Mouse (Mus musculus): Measurements from ENCODE around the gene Aaas. TPM values are rescaled to one million over a fixed set of nuclear protein-coding genes. Genes with fewer than 3 reads are reported as not detected.
"Not testable (repeated sequence)": the region's sequence is repeated elsewhere in the genome, so short reads cannot be mapped to it uniquely, and the experiment has no call there.

The Aaas gene
- polyA plus RNA-seq, 1 experiment: 43.5 TPM

GRCm38 (mm10) chr15:102350942-102351291 lies 346 bp upstream of the Aaas start:
- Histone ChIP-seq H3K27me3 (ENCODE audit: control insufficient read depth, insufficient read depth, low read length) (peaks cover 3% of the 10 kb centered on the region; the same call in 1 of the 2 replicates), H3K4me1 (ENCODE audit: control insufficient read depth, insufficient read depth, low read length) (peaks cover 16% of the 10 kb centered on the region), H3K4me3 (ENCODE audit: control insufficient read depth, low read depth, low read length) (peak overlapping the region; percentile 99), H3K36me3 (ENCODE audit: control insufficient read depth, insufficient read depth, low read length) (no peaks in the 10 kb centered on the region; the same call in 1 of the 2 replicates), H3K27ac (ENCODE audit: control insufficient read depth, insufficient read depth, low read depth, low read length) (peak overlapping the region; percentile 87)
- no peak for TF ChIP-seq CTCF (IDR thresholded peaks at IDR 0.05; ENCODE audit: control insufficient read depth, insufficient read depth, insufficient replicate concordance, low read depth, low read length)
- TF ChIP-seq POLR2A (IDR thresholded peaks at IDR 0.05; ENCODE audit: control insufficient read depth, low read depth, low read length): no peak

GRCm38 (mm10) chr15:102346444-102346843 lies 4.1 kb downstream of the Aaas start:
- peaks cover 6% of the 10 kb centered on the region for H3K4me1 ChIP-seq (ENCODE audit: control insufficient read depth, insufficient read depth, low read length)
- no peaks in the 10 kb centered on the region; the same call in 1 of the 2 replicates for H3K36me3 ChIP-seq (ENCODE audit: control insufficient read depth, insufficient read depth, low read length)
- H3K4me3 ChIP-seq (ENCODE audit: control insufficient read depth, low read depth, low read length): no peak overlapping the region
- H3K27ac ChIP-seq (ENCODE audit: control insufficient read depth, insufficient read depth, low read depth, low read length): no peak overlapping the region
- TF ChIP-seq CTCF (IDR thresholded peaks at IDR 0.05; ENCODE audit: control insufficient read depth, insufficient read depth, insufficient replicate concordance, low read depth, low read length): no peak
- H3K27me3 ChIP-seq (ENCODE audit: control insufficient read depth, insufficient read depth, low read length): no peaks in the 10 kb centered on the region

DNA sequence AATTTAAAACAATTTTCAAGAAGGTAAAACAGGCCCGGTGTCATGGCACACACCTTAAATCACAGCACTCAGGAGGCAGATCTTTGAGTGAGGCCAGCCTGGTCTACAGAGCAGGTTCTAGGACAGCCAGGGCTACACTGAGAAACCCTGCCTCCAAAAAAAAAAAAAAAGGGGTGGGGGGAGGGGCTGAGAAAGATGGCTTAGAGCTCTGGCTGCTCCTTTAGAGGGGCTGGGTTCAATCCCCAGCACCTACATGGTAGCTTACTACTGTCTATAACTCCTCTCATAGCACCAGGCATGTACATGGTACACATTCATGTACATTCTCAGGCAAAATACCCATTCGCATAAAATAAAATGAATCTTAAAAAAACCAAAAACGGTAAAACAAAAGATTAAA lies 6.1 kb downstream of the Aaas start:
- Histone ChIP-seq H3K36me3 (ENCODE audit: control insufficient read depth, insufficient read depth, low read length) (peaks cover 1% of the 10 kb centered on the region), H3K4me3 (ENCODE audit: control insufficient read depth, low read depth, low read length) (no peak overlapping the region), H3K27me3 (ENCODE audit: control insufficient read depth, insufficient read depth, low read length) (no peaks in the 10 kb centered on the region), H3K27ac (ENCODE audit: control insufficient read depth, insufficient read depth, low read depth, low read length) (no peak overlapping the region), H3K4me1 (ENCODE audit: control insufficient read depth, insufficient read depth, low read length) (no peaks in the 10 kb centered on the region)
- TF ChIP-seq POLR2A (IDR thresholded peaks at IDR 0.05; ENCODE audit: control insufficient read depth, low read depth, low read length) (no peak), CTCF (IDR thresholded peaks at IDR 0.05; ENCODE audit: control insufficient read depth, insufficient read depth, insufficient replicate concordance, low read depth, low read length) (no peak)

DNA sequence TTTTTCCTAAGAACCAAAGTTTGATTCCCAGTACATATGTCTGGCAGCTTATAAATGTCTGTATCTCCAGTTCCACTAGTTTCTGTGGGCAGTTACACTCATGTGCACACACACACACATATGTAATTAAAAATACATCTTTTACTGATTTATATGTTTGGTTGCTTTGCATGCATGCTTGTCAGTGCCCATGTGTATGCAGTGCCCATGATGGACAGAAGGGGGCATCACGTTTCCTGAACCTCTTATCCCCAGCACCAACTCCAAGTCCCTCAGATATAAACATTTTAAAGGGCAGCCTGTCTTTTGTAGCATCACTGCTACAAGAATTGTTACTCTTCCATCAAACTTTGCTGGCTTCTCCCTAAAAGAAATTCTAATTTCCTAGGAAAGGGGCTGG lies 9.0 kb downstream of the Aaas start:
- Histone ChIP-seq H3K36me3 (ENCODE audit: control insufficient read depth, insufficient read depth, low read length) (peaks cover 2% of the 10 kb centered on the region), H3K27me3 (ENCODE audit: control insufficient read depth, insufficient read depth, low read length) (no peaks in the 10 kb centered on the region), H3K4me1 (ENCODE audit: control insufficient read depth, insufficient read depth, low read length) (no peaks in the 10 kb centered on the region), H3K27ac (ENCODE audit: control insufficient read depth, insufficient read depth, low read depth, low read length) (no peak overlapping the region), H3K4me3 (ENCODE audit: control insufficient read depth, low read depth, low read length) (no peak overlapping the region)
- peak; percentile 24; the same call in 1 of the 2 replicates for TF ChIP-seq CTCF (IDR thresholded peaks at IDR 0.05; ENCODE audit: control insufficient read depth, insufficient read depth, insufficient replicate concordance, low read depth, low read length)
- TF ChIP-seq POLR2A (IDR thresholded peaks at IDR 0.05; ENCODE audit: control insufficient read depth, low read depth, low read length): no peak

DNA sequence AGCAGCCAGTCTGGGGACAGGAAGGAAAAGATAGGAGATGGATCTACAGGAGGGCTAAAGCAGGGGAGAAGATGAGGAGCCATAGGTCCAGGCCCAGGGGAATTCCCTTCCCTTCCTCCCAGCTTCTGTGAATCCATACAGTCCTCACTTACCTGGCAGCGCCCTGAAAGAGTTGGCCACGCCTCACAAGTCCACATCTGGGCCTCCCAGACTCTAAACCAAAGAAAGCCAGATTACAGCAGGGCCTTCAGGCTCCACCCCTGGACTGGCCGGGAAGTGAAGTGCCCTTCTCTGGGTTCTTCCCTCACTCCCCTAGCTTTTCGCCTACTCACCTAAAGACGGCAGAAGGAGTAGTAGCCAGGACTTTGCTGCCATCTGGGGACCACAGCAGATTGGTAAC lies 11.0 kb downstream of the Aaas start:
- Histone ChIP-seq H3K27ac (ENCODE audit: control insufficient read depth, insufficient read depth, low read depth, low read length) (no peak overlapping the region), H3K4me1 (ENCODE audit: control insufficient read depth, insufficient read depth, low read length) (no peaks in the 10 kb centered on the region), H3K4me3 (ENCODE audit: control insufficient read depth, low read depth, low read length) (no peak overlapping the region), H3K27me3 (ENCODE audit: control insufficient read depth, insufficient read depth, low read length) (no peaks in the 10 kb centered on the region), H3K36me3 (ENCODE audit: control insufficient read depth, insufficient read depth, low read length) (peaks cover 2% of the 10 kb centered on the region)
- no peak for TF ChIP-seq POLR2A (IDR thresholded peaks at IDR 0.05; ENCODE audit: control insufficient read depth, low read depth, low read length)
- no peak for TF ChIP-seq CTCF (IDR thresholded peaks at IDR 0.05; ENCODE audit: control insufficient read depth, insufficient read depth, insufficient replicate concordance, low read depth, low read length)

- H3K27me3 ChIP-seq (ENCODE audit: control insufficient read depth, insufficient read depth, low read length): no peaks in the 10 kb centered on the region
- H3K4me1 ChIP-seq (ENCODE audit: control insufficient read depth, insufficient read depth, low read length): peaks cover 8% of the 10 kb centered on the region
- H3K27ac ChIP-seq (ENCODE audit: control insufficient read depth, insufficient read depth, low read depth, low read length): no peak overlapping the region
- TF ChIP-seq POLR2A (IDR thresholded peaks at IDR 0.05; ENCODE audit: control insufficient read depth, low read depth, low read length) (no peak), CTCF (IDR thresholded peaks at IDR 0.05; ENCODE audit: control insufficient read depth, insufficient read depth, insufficient replicate concordance, low read depth, low read length) (no peak)
- peaks cover 2% of the 10 kb centered on the region for H3K36me3 ChIP-seq (ENCODE audit: control insufficient read depth, insufficient read depth, low read length)
- no peak overlapping the region for H3K4me3 ChIP-seq (ENCODE audit: control insufficient read depth, low read depth, low read length)
Observed at GRCm38 (mm10) chr15:102336946-102337345, 13.6 kb downstream of the Aaas start.

- H3K27ac ChIP-seq (ENCODE audit: control insufficient read depth, insufficient read depth, low read depth, low read length); H3K36me3 ChIP-seq (ENCODE audit: control insufficient read depth, insufficient read depth, low read length); H3K27me3 ChIP-seq (ENCODE audit: control insufficient read depth, insufficient read depth, low read length); H3K4me3 ChIP-seq (ENCODE audit: control insufficient read depth, low read depth, low read length): not testable (repeated sequence)
- peaks cover 13% of the 10 kb centered on the region for H3K4me1 ChIP-seq (ENCODE audit: control insufficient read depth, insufficient read depth, low read length)
Observed at GRCm38 (mm10) chr15:102335925-102336324, 14.6 kb downstream of the Aaas start.

- H3K27ac ChIP-seq (ENCODE audit: control insufficient read depth, insufficient read depth, low read depth, low read length): no peak overlapping the region
- no peak for TF ChIP-seq POLR2A (IDR thresholded peaks at IDR 0.05; ENCODE audit: control insufficient read depth, low read depth, low read length)
- no peak for TF ChIP-seq CTCF (IDR thresholded peaks at IDR 0.05; ENCODE audit: control insufficient read depth, insufficient read depth, insufficient replicate concordance, low read depth, low read length)
- H3K36me3 ChIP-seq (ENCODE audit: control insufficient read depth, insufficient read depth, low read length): peaks cover 1% of the 10 kb centered on the region
- H3K27me3 ChIP-seq (ENCODE audit: control insufficient read depth, insufficient read depth, low read length): no peaks in the 10 kb centered on the region
- no peak overlapping the region for H3K4me3 ChIP-seq (ENCODE audit: control insufficient read depth, low read depth, low read length)
- H3K4me1 ChIP-seq (ENCODE audit: control insufficient read depth, insufficient read depth, low read length): peaks cover 13% of the 10 kb centered on the region
Observed at GRCm38 (mm10) chr15:102335254-102335653, 15.3 kb downstream of the Aaas start.

Data from testis, adult 2 months (tissue).